Mouse (Mus musculus) cerebellum, postnatal 36 days (tissue): Measurements from ENCODE around the gene Tcf25.
A peak's percentile ranks its signal among the peaks of the same experiment; 100 is the strongest.

ENCODE experiments used
- DNase-seq, 2 experiments: peaks; one replicate each; pipeline ENCODE4 v3.0.0; 2021 to 2022; ENCODE audit warnings: mixed read lengths in 2 of 2

Gene Tcf25

DNA sequence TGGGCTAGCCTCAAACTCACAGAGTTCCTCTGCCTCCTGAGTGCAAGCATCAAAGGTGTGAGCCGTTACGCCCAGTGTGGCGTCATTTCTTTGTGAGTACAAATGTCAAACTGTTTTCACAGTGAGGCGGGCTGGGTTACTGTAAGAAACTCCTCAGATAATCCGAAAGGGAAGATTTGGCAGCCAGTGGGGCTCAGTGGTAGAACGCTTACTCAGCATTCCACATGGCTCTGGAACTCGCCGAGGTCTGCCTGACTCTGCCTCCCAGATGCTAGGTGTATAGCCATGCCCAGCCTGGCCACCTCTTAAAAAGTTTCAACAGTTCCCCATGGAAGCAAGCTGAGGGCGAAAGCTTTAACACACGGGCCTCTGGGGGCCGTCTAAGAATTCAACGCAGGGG is 21.4 kb upstream of the Tcf25 start:
- DNase-seq: no peak

DNA sequence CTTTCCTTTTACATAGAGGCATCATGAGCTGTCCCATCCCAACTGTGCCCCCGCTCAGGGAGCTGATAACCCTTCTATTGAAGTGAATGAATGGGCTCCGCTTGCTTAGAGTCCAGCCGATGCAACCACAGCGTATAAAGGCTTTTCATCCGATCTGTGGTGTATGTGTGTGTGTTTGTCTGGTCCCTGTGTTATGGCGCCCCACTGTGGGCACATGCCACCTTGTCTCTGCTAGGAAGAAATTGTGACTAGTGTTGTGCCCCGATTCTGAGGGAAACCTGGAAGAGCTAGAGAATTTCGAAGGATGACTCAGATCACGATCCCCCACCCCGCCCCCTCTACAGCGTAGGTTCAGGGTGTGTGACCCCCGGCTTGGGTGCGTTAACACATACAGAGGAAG is 20.8 kb upstream of the Tcf25 start:
- DNase-seq: peak; percentile 28 to 38

DNA sequence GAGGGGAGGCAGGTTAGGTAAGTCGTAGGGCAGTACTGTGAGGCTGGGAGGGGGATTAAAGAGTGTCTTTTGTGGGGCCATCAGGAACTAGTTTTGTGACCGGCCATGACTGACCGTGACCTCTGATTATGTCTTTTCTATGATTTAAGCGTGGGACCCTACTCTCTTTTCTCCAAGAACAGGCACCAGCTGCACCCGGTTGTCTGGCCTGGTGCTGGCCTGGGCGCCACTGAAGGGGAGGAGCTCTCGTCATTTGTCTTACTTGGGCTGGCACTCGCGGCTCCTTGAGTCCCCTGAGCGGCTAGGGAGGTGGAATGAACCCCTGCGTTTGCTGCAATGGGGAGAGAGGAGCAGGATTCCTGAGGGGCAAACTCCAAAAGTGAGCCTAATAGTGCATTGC is 20.3 kb upstream of the Tcf25 start:
- DNase-seq: no peak

DNA sequence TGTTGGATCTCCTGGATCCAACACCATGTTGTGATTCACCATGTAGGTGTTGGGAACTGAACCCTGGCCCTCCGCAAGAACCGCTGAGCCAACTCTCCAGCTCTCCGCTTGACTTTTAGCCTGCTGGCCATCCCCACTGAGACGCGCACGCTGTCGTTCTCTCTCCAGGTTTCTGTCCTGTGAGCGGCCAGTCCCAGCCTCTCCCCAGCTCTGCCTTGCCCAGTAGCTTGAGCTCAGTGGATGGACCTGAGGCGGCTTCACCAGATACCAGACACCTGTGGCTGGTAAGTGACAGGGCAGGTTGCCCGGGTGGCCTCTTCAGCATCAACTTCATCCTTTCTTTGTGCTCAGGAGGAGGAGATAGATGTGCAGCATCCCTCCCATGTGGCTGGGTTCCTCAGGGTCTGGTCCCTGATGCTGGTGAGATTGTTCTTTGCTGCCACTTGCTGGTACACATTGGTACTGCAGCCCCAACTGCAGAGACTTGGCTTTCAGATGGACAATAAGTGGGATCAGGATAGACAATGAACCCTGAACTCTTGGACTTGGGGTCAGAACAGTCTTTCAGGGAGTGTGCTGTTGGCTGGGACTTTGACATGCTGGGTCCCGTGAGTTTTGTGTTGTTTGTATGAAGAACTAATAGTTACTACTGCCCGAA is 12.3 kb upstream of the Tcf25 start:
- peak; percentile 85 to 91 for DNase-seq

DNA sequence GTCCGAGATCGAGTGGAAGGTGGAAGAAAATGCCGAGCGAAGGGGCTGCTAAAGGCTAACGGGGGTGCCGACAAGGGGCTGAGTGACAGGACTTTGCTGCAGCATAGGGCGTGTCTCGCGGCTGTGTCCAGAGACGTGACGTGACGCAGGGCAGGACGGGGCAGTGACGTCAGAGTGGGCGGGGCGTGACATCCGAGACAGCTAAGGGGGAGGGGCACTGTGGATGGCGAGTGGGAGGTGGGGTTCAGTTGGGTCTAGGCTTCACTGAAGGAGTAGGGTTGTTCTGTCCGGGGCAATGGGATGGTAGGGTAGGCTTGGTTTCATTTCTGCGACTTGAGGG is 656 bp downstream of the Tcf25 start:
- DNase-seq: peak; percentile 93 to 94

DNA sequence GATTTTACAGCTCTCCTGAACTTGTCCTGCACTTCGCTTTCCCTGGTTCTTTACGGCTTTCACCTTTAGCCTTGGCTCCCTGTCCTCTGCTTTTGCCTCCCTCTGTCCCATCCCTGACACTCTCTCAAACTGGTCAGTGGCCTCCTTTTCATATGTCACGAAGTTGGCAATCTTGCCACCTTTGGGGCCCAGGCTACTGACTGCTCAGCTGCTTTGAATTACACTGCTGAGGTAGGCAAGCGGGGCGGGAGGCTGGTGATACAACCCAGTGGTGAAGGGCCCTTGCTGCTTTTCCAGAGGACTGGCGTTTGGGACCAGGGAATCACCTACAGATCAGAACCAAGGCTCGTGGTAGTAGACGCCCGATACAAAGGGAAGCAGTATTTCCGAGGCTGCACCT is 2.1 kb downstream of the Tcf25 start:
- no peak for DNase-seq

DNA sequence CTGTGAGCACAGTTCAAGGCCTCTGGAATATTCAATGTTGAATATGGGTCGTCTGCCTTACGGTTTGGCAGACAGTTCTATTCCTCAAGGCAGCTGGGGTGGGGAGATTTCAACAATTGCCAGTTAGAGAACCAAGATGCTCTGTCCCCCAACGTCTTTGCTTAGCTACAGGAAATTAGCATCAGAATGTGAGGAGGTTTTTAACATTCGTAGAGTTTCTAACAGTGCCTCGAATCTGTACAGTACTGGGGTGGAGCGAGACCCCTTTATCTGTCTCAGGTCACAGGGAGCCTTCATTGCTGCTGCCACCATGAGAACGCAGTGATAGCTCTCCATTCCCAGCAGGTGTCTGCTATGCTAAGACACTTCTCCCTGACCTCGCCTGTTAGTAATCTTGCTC is 2.6 kb downstream of the Tcf25 start:
- no peak for DNase-seq

DNA sequence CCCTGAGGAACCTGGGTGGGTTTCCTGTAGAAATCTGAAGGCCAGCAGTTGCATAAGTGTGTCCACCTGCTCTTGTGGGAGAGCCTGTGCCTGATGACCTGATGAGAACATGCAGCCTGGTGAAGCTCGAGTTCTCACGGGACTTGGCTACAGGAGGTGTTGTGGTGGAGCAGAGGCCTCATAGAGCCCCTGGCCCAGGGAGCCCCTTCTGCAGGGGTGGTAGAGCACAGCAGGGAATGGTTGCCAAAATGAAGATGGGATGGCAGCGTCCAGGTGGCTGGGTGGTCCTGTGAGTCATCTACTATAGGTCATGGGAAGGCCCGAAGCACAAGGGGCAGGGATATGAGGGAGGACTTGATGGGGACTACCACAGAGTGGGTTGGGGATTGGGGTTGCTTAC is 8.2 kb downstream of the Tcf25 start:
- no peak for DNase-seq

DNA sequence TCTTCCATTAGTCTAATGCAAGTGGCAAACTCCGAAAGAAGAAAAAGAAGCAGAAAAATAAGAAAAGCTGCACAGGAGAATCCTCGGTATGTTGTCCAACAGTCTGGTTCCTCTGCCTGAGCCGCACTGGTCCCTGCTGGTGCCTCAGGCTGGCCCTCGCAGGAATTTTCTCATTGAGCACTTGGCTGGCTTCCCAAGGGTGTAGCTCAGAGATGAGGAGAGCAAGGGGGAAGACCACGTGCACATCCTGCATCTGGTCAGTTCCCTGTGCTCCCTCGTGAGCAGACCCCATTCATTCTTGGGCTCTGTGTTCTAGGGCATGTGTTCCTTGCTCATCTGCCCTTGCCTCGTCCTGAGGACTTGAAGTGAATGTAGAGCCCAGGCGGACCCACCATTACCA is 9.0 kb downstream of the Tcf25 start:
- no peak for DNase-seq

DNA sequence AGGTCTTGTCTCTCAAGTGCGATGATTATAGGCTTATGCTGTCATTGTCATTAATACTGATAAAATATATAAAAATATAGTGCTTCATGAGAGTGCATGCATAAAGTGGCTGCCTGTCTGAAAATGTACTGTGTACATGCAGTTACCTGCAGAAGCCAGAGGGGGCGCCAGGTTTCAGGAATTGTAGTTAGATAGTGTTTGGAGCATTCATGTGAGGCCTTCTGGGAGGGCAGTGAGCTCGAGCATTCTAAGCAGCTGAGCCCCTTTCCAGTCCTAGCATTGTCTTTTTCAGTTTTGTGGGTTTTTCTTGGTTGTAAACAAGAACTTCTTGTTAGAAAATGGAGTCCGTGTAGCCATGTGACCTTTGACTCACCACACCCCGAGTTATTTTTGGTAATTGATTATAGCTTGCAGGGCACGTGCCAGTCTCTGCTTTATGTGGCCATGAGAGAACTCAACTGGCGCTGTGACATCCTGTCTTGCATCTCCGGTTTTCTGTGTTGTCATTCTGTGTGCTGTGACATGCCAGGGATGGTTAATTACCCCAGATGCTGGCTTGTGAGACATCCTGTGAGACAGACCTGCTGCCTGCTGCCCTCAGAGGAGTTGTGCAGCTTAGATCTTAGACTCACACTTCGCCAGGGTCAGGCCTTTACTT is 11.5 kb downstream of the Tcf25 start:
- no peak for DNase-seq

DNA sequence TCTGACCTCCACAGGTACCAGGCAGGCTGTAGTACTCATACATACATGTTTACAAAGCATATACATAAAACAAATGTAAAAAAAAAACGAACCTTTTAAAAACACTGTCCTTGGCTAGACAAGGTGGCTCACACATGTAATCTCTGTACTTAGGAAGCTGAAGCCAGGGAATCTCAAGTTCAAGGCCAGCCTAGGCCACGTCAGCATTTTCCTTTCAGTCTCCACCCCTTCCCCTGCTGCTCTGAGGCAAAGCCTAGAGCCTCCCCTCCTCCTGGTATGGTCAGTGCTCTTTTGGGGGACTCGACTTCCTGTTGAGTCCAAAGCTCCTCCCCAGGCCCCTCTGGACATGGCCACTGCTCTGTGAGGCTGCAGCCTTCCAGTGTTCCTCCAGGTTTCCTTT is 13.5 kb downstream of the Tcf25 start:
- DNase-seq: no peak

DNA sequence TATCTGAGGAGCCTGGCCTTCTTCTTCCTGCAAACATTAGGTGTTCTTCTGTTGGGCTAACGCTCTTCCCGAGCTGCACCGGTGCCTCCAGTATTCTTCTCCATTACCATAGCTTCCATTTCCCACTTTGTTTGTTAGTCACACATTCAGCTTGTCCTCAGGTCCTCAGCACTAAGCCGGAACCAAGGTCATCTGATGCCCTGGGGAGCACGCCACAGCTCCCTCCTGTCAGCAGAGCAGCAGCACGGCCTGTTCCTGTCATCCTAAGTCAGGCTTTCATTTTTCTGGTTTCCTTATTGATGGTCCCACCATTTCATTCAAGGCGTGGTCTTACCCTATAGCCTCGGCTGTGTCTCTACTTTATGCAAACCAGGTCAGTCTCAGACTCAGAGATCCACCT is 14.2 kb downstream of the Tcf25 start:
- no peak for DNase-seq

DNA sequence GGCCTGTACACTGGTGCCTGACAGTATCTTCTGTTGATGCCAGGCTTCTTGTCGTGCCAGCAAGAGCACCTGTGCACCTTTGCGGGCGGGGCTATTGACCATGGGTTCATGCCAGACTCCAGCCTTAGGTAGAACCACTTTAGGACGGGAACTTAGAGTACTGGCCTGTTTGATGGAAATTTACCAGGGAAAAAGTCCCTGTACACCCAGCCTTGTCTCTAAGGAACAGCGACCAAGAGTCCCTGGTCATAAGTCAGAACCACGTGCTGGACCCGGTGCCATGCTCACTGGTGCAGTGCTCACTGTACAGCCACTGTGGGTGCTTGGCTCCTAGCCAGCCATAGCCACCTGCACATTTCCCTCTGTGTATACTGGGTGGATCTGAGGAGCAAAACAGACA is 15.5 kb downstream of the Tcf25 start:
- DNase-seq: peak; percentile 66 to 70

DNA sequence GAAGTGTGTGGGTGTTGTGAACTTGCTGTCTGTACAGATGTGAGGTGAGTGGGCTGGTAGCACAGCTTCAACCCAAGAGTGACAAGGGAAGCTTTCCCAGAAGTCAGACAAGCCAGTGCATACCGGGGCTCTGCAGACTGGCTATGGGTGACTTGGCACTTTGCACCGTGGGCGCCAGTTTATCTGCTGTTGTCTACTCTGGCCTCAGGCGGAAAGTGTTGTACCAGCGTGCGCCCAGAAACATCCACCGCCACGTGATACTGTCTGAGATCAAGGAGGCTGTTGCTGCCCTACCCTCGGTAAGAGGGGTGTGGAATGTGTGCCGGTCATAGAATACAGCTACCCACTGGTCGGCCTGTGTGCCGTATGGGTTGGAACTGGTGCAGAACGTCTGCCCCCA is 24.8 kb downstream of the Tcf25 start:
- DNase-seq: no peak

DNA sequence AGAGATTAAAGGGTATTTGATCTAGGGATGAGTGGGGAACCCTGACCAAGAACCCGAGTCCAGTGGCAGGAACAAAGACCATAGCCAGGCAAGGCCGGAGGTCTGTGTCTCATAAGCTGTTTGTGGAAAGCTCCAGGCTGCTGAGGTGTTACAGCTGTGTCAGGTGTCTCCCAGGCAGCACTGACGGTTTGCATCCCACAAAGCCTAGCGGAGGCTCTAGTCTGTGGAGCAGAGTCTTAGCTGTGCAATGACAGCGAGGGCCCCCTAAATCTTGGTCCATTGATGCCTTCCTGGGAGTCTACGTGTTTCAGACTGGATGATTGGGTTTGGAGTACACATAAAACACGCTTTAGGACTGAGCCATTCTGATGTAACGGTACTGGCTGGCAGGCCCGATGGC is 28.4 kb downstream of the Tcf25 start:
- DNase-seq: no peak

DNA sequence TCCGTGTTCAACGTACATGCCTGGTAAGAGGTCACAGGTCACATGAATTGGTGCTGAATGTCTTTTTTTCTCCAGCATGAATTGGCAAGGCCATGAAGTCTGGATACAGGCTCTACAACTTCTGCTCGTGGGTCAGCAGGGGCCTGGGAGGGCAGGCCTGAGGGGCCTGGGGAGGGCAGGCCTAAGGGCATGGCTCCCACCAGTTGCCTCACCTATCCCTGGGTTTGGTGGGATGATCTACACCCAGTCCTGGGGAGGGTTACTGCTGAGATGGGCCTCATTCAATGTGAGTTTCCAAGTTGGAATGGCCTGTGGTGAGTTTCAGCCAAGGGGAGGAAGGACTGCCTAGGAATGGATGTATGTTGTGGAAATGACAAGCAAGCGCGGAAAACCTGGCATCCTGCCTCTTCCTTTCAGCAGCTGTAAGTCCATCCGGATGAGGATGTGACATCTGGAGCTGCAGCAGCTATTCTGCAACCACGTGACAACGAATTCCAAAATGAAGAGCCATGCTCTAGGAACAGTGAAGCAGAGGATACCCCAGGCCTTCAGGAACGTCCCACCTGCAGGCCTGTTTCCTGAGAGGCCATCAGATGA is 29.3 kb downstream of the Tcf25 start:
- peak in 1 of 2 experiments; percentile 2 for DNase-seq

DNA sequence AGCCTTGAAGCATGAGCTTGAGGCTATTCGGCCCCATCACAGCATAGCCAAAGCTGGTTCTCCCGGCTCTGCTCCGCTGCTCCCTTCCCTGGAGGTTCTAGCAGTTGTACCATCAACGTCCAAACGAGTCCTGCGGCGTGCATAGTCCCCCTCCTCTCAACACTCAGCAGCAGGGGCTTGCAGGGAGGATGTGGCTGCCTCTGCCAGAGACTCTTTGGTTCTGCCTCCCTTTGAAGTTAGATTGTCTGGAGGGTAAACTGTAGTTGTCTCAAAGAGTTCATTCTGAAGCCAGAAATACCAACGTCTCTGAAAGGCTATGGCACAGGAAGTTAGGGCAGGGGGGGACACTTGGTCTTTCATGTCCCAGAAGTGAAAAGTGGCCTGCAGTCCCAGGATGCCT is 31.0 kb downstream of the Tcf25 start:
- DNase-seq: peak in 1 of 2 experiments; percentile 2

DNA sequence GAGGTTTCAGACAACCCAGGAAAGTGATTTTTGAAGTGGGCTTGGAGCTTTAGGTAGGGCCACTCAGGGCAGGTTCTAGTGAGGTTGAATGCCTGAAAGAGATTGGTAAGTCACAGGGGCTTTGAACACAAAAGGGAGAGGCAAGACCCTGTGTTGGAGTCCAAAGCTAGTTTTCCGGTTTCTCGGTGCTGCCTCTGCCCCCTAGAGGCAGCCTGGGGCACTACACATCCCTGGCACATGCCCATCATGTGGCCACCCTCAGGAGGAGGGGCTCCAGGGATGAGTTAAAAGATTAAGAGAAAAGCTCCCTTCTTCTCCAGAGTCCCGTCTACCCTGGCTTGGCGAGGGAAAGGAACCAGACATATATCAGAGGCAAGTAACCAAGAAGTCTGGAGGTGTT is 33.2 kb downstream of the Tcf25 start, which contains the start of gene Mc1r:
Gene Mc1r, plus strand, starts transcription at position 322 of the 400 bp plus-strand sequence.
- DNase-seq: peak; percentile 73 to 76

DNA sequence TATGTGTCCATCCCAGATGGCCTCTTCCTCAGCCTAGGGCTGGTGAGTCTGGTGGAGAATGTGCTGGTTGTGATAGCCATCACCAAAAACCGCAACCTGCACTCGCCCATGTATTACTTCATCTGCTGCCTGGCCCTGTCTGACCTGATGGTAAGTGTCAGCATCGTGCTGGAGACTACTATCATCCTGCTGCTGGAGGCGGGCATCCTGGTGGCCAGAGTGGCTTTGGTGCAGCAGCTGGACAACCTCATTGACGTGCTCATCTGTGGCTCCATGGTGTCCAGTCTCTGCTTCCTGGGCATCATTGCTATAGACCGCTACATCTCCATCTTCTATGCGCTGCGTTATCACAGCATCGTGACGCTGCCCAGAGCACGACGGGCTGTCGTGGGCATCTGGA is 34.1 kb downstream of the Tcf25 start:
- no peak for DNase-seq

DNA sequence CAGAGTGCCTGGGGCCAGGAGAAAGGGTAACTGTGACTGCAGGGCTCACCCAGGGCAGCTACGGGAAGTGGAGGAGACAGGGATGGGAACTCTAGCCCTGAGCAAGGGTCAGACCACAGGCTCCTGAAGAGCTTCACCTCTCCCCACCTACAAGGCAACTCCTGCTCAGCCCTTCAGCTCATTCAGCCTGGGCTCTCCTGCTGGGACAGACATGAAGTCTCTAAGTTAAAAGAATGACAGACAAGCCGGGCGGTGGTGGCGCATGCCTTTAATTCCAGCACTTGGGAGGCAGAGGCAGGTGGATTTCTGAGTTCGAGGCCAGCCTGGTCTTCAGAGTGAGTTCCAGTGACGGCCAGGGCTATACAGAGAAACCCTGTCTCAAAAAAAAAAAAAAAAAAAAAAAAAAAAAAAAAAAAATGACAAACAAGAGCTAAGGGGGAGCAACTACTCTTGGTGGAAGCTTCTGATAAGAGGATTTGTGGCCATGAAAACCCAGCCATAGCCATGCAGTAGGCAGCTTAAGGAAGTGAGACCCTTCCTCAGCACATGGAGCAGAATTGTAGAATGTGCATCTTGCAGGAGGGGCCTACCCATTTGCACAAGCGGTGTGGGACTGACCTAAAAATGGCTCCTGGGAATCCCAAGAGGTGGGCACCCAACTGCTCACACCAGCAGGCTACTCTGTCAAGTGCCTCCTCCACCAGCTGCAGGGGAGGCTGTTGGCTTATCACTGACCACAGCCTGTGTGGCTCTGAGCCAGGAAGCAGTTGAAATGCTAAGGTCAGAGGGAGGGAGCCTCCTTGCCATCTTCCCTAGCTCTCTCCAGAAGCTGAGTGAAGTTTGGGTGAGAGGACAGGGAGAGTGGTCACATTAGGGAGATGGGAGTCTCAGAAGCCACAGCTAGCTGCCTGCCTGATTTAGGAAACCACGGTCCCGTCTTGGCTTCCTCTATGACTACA is 35.3 kb downstream of the Tcf25 start:
- no peak for DNase-seq

DNA sequence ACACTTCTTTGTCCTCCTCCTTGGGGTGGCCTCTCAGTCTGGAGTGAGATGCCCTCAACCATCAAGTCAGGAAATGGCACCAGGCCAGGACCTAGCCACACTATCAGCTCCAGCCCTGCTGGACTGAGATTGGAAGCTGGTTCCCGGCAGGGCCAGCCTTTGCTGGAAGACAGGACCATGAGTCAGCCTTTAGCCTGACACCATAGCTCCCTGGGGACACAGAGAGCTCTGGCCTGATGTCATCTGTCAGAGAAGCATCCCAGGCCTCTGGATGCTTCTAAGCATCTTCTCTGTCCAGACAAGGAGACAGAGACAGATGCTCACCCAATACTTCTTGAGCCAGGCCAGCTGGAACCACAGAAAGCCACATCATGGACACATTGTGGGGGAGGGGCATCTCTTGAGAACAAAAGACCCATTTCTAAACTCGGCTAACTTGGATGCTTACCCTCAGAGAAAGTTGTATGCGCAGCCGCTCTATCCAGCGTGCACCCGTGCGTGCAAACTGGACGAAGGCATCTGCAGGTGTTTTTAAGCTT is 36.6 kb downstream of the Tcf25 start:
- DNase-seq: peak; percentile 43 to 56

DNA sequence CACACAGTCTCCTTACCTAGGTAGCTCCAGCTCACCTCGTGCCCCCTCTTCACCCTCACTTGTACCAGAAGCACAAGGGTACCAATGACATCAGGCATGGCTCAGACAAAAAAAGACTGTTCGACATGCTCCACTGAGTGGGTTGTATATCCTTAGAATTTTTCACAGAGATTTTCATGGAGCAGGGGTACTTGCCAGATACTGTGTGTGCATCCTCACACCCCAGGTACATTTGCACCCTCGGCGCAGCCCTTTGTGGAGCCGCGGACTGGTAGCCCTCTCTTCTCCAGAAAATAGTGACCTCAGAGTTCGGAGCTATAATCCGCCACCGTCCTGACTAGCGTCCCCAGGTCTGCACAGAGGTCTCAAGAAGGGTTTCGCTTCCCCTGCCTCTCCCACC is 37.2 kb downstream of the Tcf25 start:
- DNase-seq: peak in 1 of 2 experiments; percentile 33

DNA sequence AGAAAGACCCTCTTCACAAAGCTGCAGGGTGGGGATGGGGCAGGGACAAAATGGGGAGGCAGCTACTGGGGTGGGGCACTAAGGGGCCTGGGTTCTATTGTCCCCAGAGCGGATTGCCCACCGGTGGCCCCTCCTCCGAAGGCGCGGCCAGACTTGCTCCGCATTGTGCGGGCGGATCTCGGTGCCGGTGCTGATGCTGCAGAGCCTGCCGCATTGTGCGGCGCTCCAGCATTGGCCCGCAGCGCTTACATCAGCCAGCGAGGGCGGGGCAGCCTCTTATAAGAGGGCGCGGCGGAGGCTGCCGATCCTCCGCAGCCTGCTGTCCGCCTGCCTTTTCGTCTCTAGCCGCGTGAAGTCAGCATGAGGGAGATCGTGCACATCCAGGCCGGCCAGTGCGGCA is 37.7 kb downstream of the Tcf25 start, which contains the start of gene Tubb3:
Gene Tubb3, plus strand, starts transcription at position 179 of the 400 bp plus-strand sequence.
- peak; percentile 94 for DNase-seq
